Mouse (Mus musculus) lung, postnatal 0 days (tissue): ENCODE data around the gene Cftr. TPM values are rescaled to one million over a fixed set of nuclear protein-coding genes. Genes with fewer than 3 reads are reported as not detected.

Source experiments
- ATAC-seq: fragments of 200-750 bp; cut with Nextera tagmentation; 2 replicates; pipeline ENCODE4 v1.8.0; 2017; ENCODE audit warnings: moderate library complexity
- DNase-seq: peaks from one replicate; pipeline ENCODE4 v3.0.0-alpha.2; 2016; ENCODE audit warnings: low spot score
- H3K27ac ChIP-seq: fragments of 300-500 bp; sonication (generic); 2 replicates; pipeline ENCODE4 v1.5.1; 2014; ENCODE audit warnings: antibody characterized with exemption, mild to moderate bottlenecking, low read length, mixed read lengths
- H3K27me3 ChIP-seq: fragments of 300-500 bp; sonication (generic); replicated peaks from 2 replicates; pipeline ENCODE4 v1.6.1; 2014; ENCODE audit warnings: low read length, mixed read lengths; ENCODE audit not compliant: insufficient read depth
- H3K36me3 ChIP-seq: fragments of 300-500 bp; sonication (generic); 2 replicates; pipeline ENCODE4 v1.6.1; 2014; ENCODE audit warnings: low read length, mixed read lengths; ENCODE audit not compliant: insufficient read depth
- H3K4me1 ChIP-seq: fragments of 300-500 bp; sonication (generic); 2 replicates; pipeline ENCODE4 v1.6.1; 2014; ENCODE audit warnings: antibody characterized with exemption, low read depth, low read length, mixed read lengths; ENCODE audit not compliant: insufficient read depth
- H3K4me2 ChIP-seq: fragments of 300-500 bp; sonication (generic); replicated peaks from 2 replicates; pipeline ENCODE4 v1.6.1; 2014; ENCODE audit warnings: low read depth, mild to moderate bottlenecking, low read length, moderate library complexity, mixed read lengths
- H3K4me3 ChIP-seq: fragments of 300-500 bp; sonication (generic); 2 replicates; pipeline ENCODE4 v1.5.1; 2014; ENCODE audit warnings: low read depth, low read length
- H3K9ac ChIP-seq: fragments of 300-500 bp; sonication (generic); replicated peaks from 2 replicates; pipeline ENCODE4 v1.6.1; 2014; ENCODE audit warnings: low read depth, mild to moderate bottlenecking
- H3K9me3 ChIP-seq: fragments of 300-500 bp; sonication (generic); 2 replicates; pipeline ENCODE4 v1.6.1; 2016; ENCODE audit warnings: low read length, mixed read lengths
- CTCF ChIP-seq: IDR thresholded peaks from 2 replicates; pipeline ENCODE4 v1.5.1; 2016; ENCODE audit warnings: antibody characterized with exemption, mild to moderate bottlenecking
- EP300 ChIP-seq: IDR thresholded peaks from 2 replicates; pipeline ENCODE4 v1.6.1; 2016; ENCODE audit warnings: antibody characterized with exemption, mild to moderate bottlenecking, control low read depth
- WGBS: fragments of 180-500 bp; shearing (Covaris S2); extraction: QIAGEN DNeasy Blood & Tissue Kit; methylation state at CpG from one replicate; pipeline ENCODE4 v1.1.7; 2014; 5-methylcytosine and 5-hydroxymethylcytosine counted together
- polyA plus RNA-seq: library from polyadenylated mRNA; unstranded; fragments of >200 nt; fragmentation: Nextera tagmentation; extraction: Ambion mirVana; gene quantifications from 2 replicates; pipeline ENCODE4 v1.2.1, GENCODE M21; 2015

Gene Cftr
- polyA plus RNA-seq, 1 experiment from 2014 or later: 7.5 TPM

DNA sequence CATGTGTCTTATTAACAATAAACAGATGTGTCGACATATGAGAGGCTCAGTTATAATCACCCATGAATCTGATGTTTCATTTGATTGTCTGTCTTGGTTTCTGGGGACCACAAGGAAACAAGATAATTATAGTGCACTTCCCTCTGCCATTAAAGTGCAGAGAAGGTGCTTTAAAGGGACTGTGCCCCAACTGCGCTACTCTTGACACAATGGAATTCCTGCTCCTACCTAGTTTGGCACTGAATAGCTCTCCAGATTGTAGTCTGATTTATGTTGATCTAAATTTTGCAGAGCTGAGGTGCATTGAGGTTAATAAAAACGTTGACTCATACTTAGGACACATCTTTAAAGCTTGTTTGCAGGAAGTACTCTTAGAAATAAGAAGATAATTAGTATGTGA is 132.7 kb downstream of the Cftr start:
- Histone ChIP-seq H3K27me3 (no peaks in the 10 kb centered on the region), H3K4me3 (no peak overlapping the region), H3K9ac (no peak overlapping the region), H3K36me3 (no peaks in the 10 kb centered on the region), H3K9me3 (no peaks in the 10 kb centered on the region), H3K4me2 (no peak overlapping the region), H3K4me1 (no peaks in the 10 kb centered on the region), H3K27ac (no peak overlapping the region)
- ATAC-seq (no peak), DNase-seq (peak; percentile 8)
- TF ChIP-seq CTCF (no peak), EP300 (no peak)
- WGBS: 49% methylated on average over 3 of the region's 3 CpGs

DNA sequence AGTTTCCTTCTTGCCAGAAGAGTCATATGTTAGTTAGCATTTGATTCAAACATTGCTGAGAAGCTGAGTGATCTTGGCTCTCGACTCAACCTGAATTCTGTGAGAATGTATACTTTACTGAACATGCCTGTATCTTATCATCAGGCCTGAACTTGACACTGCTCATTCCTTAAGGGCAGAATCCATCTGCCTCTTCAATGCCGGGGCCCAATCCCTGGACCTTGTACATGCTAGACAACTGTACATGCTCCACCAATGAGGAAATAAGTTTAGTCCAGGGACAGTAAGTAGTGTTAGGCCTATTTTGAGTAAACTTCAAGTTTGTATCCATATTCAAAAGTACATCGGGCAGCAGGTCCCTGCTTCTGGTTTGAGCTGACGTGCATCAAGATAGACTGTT is 134.6 kb downstream of the Cftr start:
- Histone ChIP-seq H3K27ac (no peak overlapping the region), H3K9ac (no peak overlapping the region), H3K9me3 (no peaks in the 10 kb centered on the region), H3K36me3 (no peaks in the 10 kb centered on the region), H3K27me3 (no peaks in the 10 kb centered on the region), H3K4me3 (no peak overlapping the region), H3K4me2 (no peak overlapping the region), H3K4me1 (no peaks in the 10 kb centered on the region)
- TF ChIP-seq CTCF (no peak), EP300 (no peak)
- DNase-seq: no peak
- 75% methylated on average over 4 of the region's 4 CpGs for WGBS
- no peak for ATAC-seq

DNA sequence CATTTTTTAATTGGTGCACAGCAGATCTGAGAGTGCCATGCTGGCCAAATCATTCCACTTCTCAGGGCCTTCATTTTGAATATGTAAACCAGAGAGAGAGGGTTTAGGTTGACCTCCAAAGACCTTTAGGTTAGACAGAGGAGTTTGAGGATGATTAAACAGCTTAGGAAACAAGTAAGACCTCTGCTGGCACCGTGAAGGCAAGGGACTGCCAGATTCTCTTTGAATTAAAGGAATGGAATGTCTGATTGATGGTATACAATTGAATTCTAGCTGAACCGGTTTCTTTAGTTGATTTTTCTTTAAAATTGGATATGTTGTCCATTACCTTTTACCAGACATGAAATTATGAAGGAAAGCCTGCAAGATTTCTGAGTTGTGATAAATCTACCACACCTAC is 140.5 kb downstream of the Cftr start:
- TF ChIP-seq CTCF (no peak), EP300 (no peak)
- no peak for ATAC-seq
- Histone ChIP-seq H3K9ac (no peak overlapping the region), H3K4me2 (no peak overlapping the region), H3K36me3 (no peaks in the 10 kb centered on the region), H3K27ac (no peak overlapping the region), H3K27me3 (no peaks in the 10 kb centered on the region), H3K9me3 (no peaks in the 10 kb centered on the region), H3K4me1 (no peaks in the 10 kb centered on the region), H3K4me3 (no peak overlapping the region)
- no peak for DNase-seq
- 14% methylated on average over 2 of the region's 2 CpGs for WGBS

DNA sequence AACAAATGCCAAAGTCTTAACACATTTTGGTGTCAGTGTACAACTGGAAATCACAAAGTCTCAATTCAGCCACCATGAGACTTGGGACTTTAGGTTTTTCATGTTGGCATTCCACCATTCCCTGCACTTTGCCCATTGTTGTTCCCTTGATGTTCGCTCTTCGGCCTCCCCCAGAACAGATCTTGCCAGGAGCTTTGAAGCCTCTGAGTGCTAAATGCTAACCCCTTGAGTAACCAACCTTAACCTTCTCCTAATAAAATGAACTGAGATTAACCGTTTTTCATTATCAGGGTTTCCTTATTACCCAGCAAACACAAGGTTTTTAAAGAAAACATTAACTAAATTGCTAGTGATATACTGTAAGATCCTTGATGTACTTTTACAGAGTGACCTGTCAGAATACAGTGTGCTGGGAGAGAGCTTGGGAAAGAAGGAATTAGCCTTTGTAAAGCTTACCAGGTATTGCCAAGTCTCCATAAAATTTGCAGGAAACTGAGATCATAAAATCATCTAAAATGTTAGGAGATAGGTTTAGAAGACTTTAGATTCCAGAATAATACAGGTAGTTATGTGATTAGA is 144.0 kb downstream of the Cftr start:
- H3K27ac ChIP-seq: no peak overlapping the region

DNA sequence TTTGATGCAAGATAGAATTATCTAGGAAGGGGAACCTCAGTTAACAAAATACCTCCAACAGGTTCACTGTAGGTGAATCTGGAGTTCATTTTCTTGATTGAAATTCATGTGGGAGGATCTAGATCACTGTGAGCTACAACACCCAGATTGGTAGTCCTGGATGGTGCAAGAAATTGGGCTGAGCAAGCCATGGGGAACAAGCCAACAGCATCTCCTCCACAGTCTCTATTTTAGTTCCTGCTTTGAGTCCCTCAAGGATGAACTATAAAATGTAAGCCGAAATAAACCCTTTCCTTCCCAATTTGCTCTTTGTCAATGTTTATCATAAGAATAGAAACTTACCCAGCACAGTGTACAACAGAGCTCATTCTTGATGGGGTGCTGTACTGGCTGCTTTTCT is 152.5 kb downstream of the Cftr start:
- ATAC-seq: no peak
- H3K9ac ChIP-seq: no peak overlapping the region
- TF ChIP-seq CTCF (no peak), EP300 (no peak)
- no peak overlapping the region for H3K4me3 ChIP-seq
- no peaks in the 10 kb centered on the region for H3K4me1 ChIP-seq
- H3K27ac ChIP-seq: no peak overlapping the region
- WGBS: 92% methylated on average over 1 of the region's 1 CpGs
- no peaks in the 10 kb centered on the region for H3K9me3 ChIP-seq
- H3K36me3 ChIP-seq: no peaks in the 10 kb centered on the region
- H3K27me3 ChIP-seq: no peaks in the 10 kb centered on the region
- no peak overlapping the region for H3K4me2 ChIP-seq
- DNase-seq: no peak

More for the DNA sequence above, 144.0 kb downstream of the Cftr start:
- H3K4me1 ChIP-seq: no peaks in the 10 kb centered on the region
- TF ChIP-seq EP300 (no peak), CTCF (no peak)
- no peak for ATAC-seq
- H3K4me2 ChIP-seq: no peak overlapping the region
- no peaks in the 10 kb centered on the region for H3K9me3 ChIP-seq
- no peak for DNase-seq
- no peaks in the 10 kb centered on the region for H3K36me3 ChIP-seq
- no peak overlapping the region for H3K9ac ChIP-seq
- 78% methylated on average over 3 of the region's 3 CpGs for WGBS
- no peaks in the 10 kb centered on the region for H3K27me3 ChIP-seq
- no peak overlapping the region for H3K4me3 ChIP-seq

DNA sequence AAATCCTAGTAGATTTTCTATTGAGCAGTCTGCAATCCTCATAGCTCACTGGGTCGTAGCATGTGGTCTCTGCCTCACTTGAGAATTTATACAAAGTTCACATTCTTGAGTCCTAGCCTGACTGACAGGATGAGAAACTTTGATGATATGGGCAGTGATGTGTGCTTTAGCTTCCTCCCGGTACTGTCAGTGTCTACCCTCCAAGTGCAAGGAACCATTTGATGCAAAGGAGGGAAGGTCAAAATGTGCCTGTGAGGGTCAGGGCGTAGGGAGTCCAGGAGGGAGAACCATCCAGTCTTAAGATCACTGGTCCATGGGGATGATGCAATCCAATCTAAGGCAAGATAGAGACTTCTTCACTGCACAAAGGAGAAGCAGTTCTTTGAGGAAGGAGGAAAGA is 164.9 kb downstream of the Cftr start:
- no peak for DNase-seq
- no peaks in the 10 kb centered on the region for H3K9me3 ChIP-seq
- ATAC-seq: no peak

DNA sequence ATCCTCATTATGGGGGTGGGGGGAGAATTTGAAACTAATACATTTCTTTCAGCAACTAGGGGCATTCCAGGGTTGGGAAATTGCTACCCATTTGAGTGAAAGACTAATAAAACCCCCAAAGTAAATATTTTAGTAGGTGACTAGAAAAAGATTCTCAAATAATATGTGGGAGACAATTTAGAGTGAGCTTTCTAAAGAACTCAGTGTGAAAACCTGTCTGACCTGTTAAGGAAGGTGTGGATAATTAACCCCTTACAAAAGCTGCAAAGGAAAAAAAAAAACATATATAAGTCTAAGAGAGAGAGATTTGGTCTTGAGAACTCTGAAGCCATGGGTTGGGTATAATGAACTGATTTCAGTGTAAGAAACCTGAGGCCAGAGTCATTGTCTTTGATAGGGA is 167.8 kb downstream of the Cftr start:
- Histone ChIP-seq H3K9me3 (no peaks in the 10 kb centered on the region), H3K27me3 (no peaks in the 10 kb centered on the region), H3K4me1 (no peaks in the 10 kb centered on the region), H3K9ac (no peak overlapping the region), H3K27ac (no peak overlapping the region), H3K36me3 (no peaks in the 10 kb centered on the region), H3K4me3 (no peak overlapping the region), H3K4me2 (no peak overlapping the region)
- TF ChIP-seq EP300: no peak
- no peak for TF ChIP-seq CTCF
- ATAC-seq: no peak
- DNase-seq: no peak

More for the DNA sequence above, 164.9 kb downstream of the Cftr start:
- WGBS: 66% methylated on average over 3 of the region's 3 CpGs
- no peak overlapping the region for H3K4me3 ChIP-seq
- no peaks in the 10 kb centered on the region for H3K36me3 ChIP-seq
- no peak overlapping the region for H3K9ac ChIP-seq
- no peaks in the 10 kb centered on the region for H3K4me1 ChIP-seq
- no peaks in the 10 kb centered on the region for H3K27me3 ChIP-seq
- no peak overlapping the region for H3K4me2 ChIP-seq
- no peak overlapping the region for H3K27ac ChIP-seq
- TF ChIP-seq EP300: no peak
- TF ChIP-seq CTCF: no peak
